Mouse (Mus musculus) MEL (cell line): Measurements from ENCODE around the gene Rnf44. TPM values are rescaled to one million over a fixed set of nuclear protein-coding genes. Genes with fewer than 3 reads are reported as not detected.

Experiments used
- DNase-seq: peaks from one replicate; pipeline ENCODE4 v3.0.0; 2011; ENCODE audit warnings: low read depth, low spot score
- H3K27ac ChIP-seq: 2 replicates; pipeline ENCODE4 v1.5.1; 2012; ENCODE audit warnings: low read depth, mild to moderate bottlenecking, control low read depth, low read length, moderate library complexity; ENCODE audit not compliant: control insufficient read depth
- H3K27me3 ChIP-seq, 2 experiments: fragments of 150-350 bp in 1 of 2; sonication (generic) in 1 of 2; 2 replicates each; pipeline ENCODE4 v1.6.1; 2012; ENCODE audit warnings: low read length in 2 of 2, mild to moderate bottlenecking in 2 of 2, improper control_type of control experiment in 1 of 2, moderate library complexity in 1 of 2; ENCODE audit not compliant: insufficient read depth in 2 of 2, control insufficient read depth in 1 of 2
- H3K36me3 ChIP-seq, 2 experiments: 2 replicates each; pipeline ENCODE4 v1.6.1; 2012 to 2014; ENCODE audit warnings: low read length in 2 of 2, improper control_type of control experiment in 1 of 2, inconsistent platforms in 1 of 2, mild to moderate bottlenecking in 1 of 2; ENCODE audit not compliant: insufficient read depth in 2 of 2, control insufficient read depth in 1 of 2
- H3K4me1 ChIP-seq, 2 experiments: fragments of 150-350 bp in 1 of 2; sonication (generic) in 1 of 2; 2 replicates each; pipeline ENCODE4 v1.6.1; 2012; ENCODE audit warnings: low read length in 2 of 2, improper control_type of control experiment in 1 of 2, mild to moderate bottlenecking in 1 of 2; ENCODE audit not compliant: insufficient read depth in 2 of 2, control insufficient read depth in 1 of 2
- H3K4me3 ChIP-seq, 2 experiments: fragments of 150-350 bp in 1 of 2; sonication (generic) in 1 of 2; 2 replicates each; pipeline ENCODE4 v1.5.1; 2012; ENCODE audit warnings: low read depth in 2 of 2, low read length in 2 of 2, mild to moderate bottlenecking in 2 of 2, moderate library complexity in 2 of 2, control low read depth in 1 of 2, improper control_type of control experiment in 1 of 2; ENCODE audit not compliant: control insufficient read depth in 1 of 2, insufficient read depth in 1 of 2
- H3K79me2 ChIP-seq: 2 replicates; pipeline ENCODE4 v1.6.1; 2012; ENCODE audit warnings: mild to moderate bottlenecking, low read length, moderate library complexity; ENCODE audit not compliant: control insufficient read depth, poor library complexity, insufficient read depth
- H3K9ac ChIP-seq: 2 replicates; pipeline ENCODE4 v1.6.1; 2012; ENCODE audit warnings: low read depth, mild to moderate bottlenecking, control low read depth, low read length, moderate library complexity; ENCODE audit not compliant: control insufficient read depth, poor library complexity, severe bottlenecking
- H3K9me3 ChIP-seq: fragments of 150-350 bp; sonication (generic); replicated peaks from 2 replicates; pipeline ENCODE4 v1.6.1; 2012; ENCODE audit warnings: mild to moderate bottlenecking, low read length, improper control_type of control experiment, moderate library complexity; ENCODE audit not compliant: insufficient read depth
- CTCF ChIP-seq, 3 experiments: IDR thresholded peaks in 2 of 3; conservative IDR thresholded peaks in 1 of 3; 2 replicates each; pipeline ENCODE4 v1.5.1; 2011 to 2012; ENCODE audit warnings: low read length in 3 of 3, low read depth in 2 of 3, mild to moderate bottlenecking in 2 of 3, improper control_type of control experiment in 1 of 3, inconsistent platforms in 1 of 3, mixed read lengths in 1 of 3, moderate library complexity in 1 of 3; ENCODE audit not compliant: control insufficient read depth in 1 of 3, insufficient read depth in 1 of 3, poor library complexity in 1 of 3, severe bottlenecking in 1 of 3
- ELF1 ChIP-seq: IDR thresholded peaks from 2 replicates; pipeline ENCODE4 v1.6.1; 2014; ENCODE audit warnings: low read depth, mild to moderate bottlenecking, inconsistent platforms, low read length, improper control_type of control experiment, moderate library complexity
- EP300 ChIP-seq, 2 experiments: IDR thresholded peaks; 2 replicates each; pipeline ENCODE4 v1.6.1; 2011; ENCODE audit warnings: improper control_type of control experiment in 2 of 2, low read length in 2 of 2, low read depth in 1 of 2, mild to moderate bottlenecking in 1 of 2
- ETS1 ChIP-seq: IDR thresholded peaks from 2 replicates; pipeline ENCODE4 v1.6.1; 2012; ENCODE audit warnings: low read depth, mild to moderate bottlenecking, inconsistent platforms, low read length, improper control_type of control experiment, moderate library complexity
- GATA1 ChIP-seq: IDR thresholded peaks from 2 replicates; pipeline ENCODE4 v1.6.1; 2011; ENCODE audit warnings: low read depth, low read length, improper control_type of control experiment
- HCFC1 ChIP-seq: IDR thresholded peaks from 2 replicates; pipeline ENCODE4 v1.6.1; 2012; ENCODE audit warnings: low read depth, mild to moderate bottlenecking, inconsistent platforms, low read length, improper control_type of control experiment, moderate library complexity
- MAX ChIP-seq: IDR thresholded peaks from 2 replicates; pipeline ENCODE4 v1.6.1; 2011; ENCODE audit warnings: low read length, improper control_type of control experiment
- MAZ ChIP-seq: IDR thresholded peaks from 2 replicates; pipeline ENCODE4 v1.6.1; 2012; ENCODE audit warnings: low read depth, mild to moderate bottlenecking, inconsistent platforms, low read length, improper control_type of control experiment
- MXI1 ChIP-seq: IDR thresholded peaks from 2 replicates; pipeline ENCODE4 v1.6.1; 2011; ENCODE audit warnings: mild to moderate bottlenecking, low read depth, low read length, improper control_type of control experiment
- MYC ChIP-seq: IDR thresholded peaks from 2 replicates; pipeline ENCODE4 v1.6.1; 2011; ENCODE audit warnings: low read depth, mild to moderate bottlenecking, low read length, improper control_type of control experiment, moderate library complexity
- NELFE ChIP-seq: IDR thresholded peaks from 2 replicates; pipeline ENCODE4 v1.6.1; 2011; ENCODE audit warnings: low read depth, low read length, improper control_type of control experiment
- NRF1 ChIP-seq: IDR thresholded peaks from 2 replicates; pipeline ENCODE4 v1.6.1; 2014; ENCODE audit warnings: low read depth, mild to moderate bottlenecking, inconsistent platforms, low read length, improper control_type of control experiment, moderate library complexity; ENCODE audit not compliant: poor library complexity, insufficient read depth, severe bottlenecking
- POLR2A ChIP-seq, 2 experiments: IDR thresholded peaks; 2 replicates each; pipeline ENCODE4 v1.6.1; 2011 to 2012; ENCODE audit warnings: low read length in 2 of 2, mild to moderate bottlenecking in 2 of 2, control low read depth in 1 of 2, improper control_type of control experiment in 1 of 2, low read depth in 1 of 2, moderate library complexity in 1 of 2; ENCODE audit not compliant: control insufficient read depth in 1 of 2, insufficient read depth in 1 of 2, poor library complexity in 1 of 2
- POLR2AphosphoS5 ChIP-seq: IDR thresholded peaks from 2 replicates; pipeline ENCODE4 v1.6.1; 2012; ENCODE audit warnings: low read depth, borderline replicate concordance, mild to moderate bottlenecking, inconsistent platforms, low read length, moderate library complexity, mixed read lengths
- RCOR1 ChIP-seq: IDR thresholded peaks from 2 replicates; pipeline ENCODE4 v1.6.1; 2012; ENCODE audit warnings: low read depth, mild to moderate bottlenecking, inconsistent platforms, low read length, improper control_type of control experiment
- SIN3A ChIP-seq: IDR thresholded peaks from 2 replicates; pipeline ENCODE4 v1.6.1; 2012; ENCODE audit warnings: low read length, improper control_type of control experiment, inconsistent platforms
- TCF12 ChIP-seq: IDR thresholded peaks from 2 replicates; pipeline ENCODE4 v1.6.1; 2014; ENCODE audit warnings: low read depth, mild to moderate bottlenecking, inconsistent platforms, low read length, improper control_type of control experiment, moderate library complexity
- UBTF ChIP-seq: IDR thresholded peaks from 2 replicates; pipeline ENCODE4 v1.6.1; 2012; ENCODE audit warnings: low read depth, mild to moderate bottlenecking, inconsistent platforms, low read length, improper control_type of control experiment, moderate library complexity, borderline replicate concordance; ENCODE audit not compliant: insufficient read depth
- USF1 ChIP-seq: IDR thresholded peaks from 2 replicates; pipeline ENCODE4 v1.6.1; 2014; ENCODE audit warnings: low read depth, mild to moderate bottlenecking, inconsistent platforms, low read length, improper control_type of control experiment, moderate library complexity
- USF2 ChIP-seq, 2 experiments: IDR thresholded peaks; 2 replicates each; pipeline ENCODE4 v1.6.1; 2011 to 2012; ENCODE audit warnings: improper control_type of control experiment in 2 of 2, low read length in 2 of 2, borderline replicate concordance in 1 of 2, inconsistent platforms in 1 of 2, low read depth in 1 of 2, mild to moderate bottlenecking in 1 of 2; ENCODE audit not compliant: insufficient read depth in 1 of 2
- ZC3H11A ChIP-seq: IDR thresholded peaks from 2 replicates; pipeline ENCODE4 v1.6.1; 2012; ENCODE audit warnings: low read depth, mild to moderate bottlenecking, inconsistent platforms, low read length, improper control_type of control experiment
- ZKSCAN1 ChIP-seq: IDR thresholded peaks from 2 replicates; pipeline ENCODE4 v1.6.1; 2012; ENCODE audit warnings: low read depth, mild to moderate bottlenecking, inconsistent platforms, low read length, improper control_type of control experiment, moderate library complexity
- ZMIZ1 ChIP-seq: IDR thresholded peaks from 2 replicates; pipeline ENCODE4 v1.6.1; 2012; ENCODE audit warnings: low read depth, mild to moderate bottlenecking, inconsistent platforms, low read length, improper control_type of control experiment, moderate library complexity
- ZNF384 ChIP-seq: IDR thresholded peaks from 2 replicates; pipeline ENCODE4 v1.6.1; 2012; ENCODE audit warnings: low read depth, mild to moderate bottlenecking, inconsistent platforms, low read length, improper control_type of control experiment
- polyA plus RNA-seq, 2 experiments: library from polyadenylated mRNA; stranded (reverse) in 1 of 2; unstranded in 1 of 2; fragments of >175 nt in 1 of 2; fragments of >200 nt in 1 of 2; gene quantifications; 2 replicates each; pipeline versions ENCODE4 v1.2.1 to v1.2.4; 2012; ENCODE audit warnings: low replicate concordance in 2 of 2, low read depth in 1 of 2; ENCODE audit not compliant: insufficient read length in 2 of 2, insufficient read depth in 1 of 2, missing spikeins in 1 of 2
- total RNA-seq: library from RNA; depleted of rRNA; stranded (reverse); fragments of 300-350 nt; gene quantifications from 2 replicates; pipeline ENCODE4 v1.2.3, GENCODE M21; 2012

Gene Rnf44
- total and polyA plus RNA-seq, 3 experiments = 10.7 to 60.5 TPM; not detected in 1

DNA sequence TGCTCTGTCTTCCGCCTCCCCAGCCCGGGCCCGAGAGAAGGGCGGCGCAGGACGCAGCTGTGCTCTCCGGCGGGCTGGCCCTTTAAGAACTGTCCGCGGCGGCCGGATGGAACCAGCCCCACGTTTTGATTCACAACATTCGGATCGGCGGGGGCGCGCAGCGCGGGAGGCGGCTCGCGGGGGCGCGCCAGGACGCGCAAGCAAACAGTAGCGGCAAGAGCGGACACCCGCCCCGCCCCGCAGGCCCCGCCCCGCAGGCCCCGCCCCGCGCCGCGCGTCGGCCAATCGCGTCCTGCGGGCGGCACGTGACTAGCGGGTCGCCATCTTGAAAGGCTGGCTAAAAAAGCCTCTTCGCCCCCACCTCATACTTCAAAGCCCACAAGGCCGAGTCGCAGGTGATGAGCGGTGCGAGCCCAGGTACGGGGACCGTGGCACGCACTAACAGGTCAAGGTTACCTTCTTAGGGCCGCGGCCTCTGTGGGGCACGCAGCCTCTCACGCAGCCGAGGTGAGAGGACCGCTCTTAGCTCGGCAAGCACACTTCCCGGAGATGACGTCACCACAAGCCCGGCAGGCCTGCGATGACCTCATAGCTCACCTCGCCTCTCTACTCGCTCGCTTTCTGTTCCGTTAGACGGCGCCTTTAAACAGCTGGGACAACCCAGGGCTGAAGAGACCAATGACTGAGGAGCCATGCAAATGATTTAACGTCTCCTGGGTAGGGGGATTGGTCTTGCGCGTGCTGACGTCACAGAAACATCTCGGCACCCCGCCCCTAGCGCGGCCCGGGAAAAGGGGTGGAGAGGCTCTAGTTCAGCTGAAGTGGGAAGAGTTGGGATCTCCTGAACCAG lies 5.9 kb downstream of the Rnf44 start (continued):
- TF ChIP-seq ZNF384 (no peak), USF2 (IDR thresholded peaks at IDR 0.05; ENCODE audit: borderline replicate concordance in 1 of 2, insufficient read depth in 1 of 2, low read depth in 1 of 2, low read length in 2 of 2) (peak; percentile 45 to 79), MYC (peak; percentile 71), HCFC1 (no peak; the same call in none of the 2 replicates)

DNA sequence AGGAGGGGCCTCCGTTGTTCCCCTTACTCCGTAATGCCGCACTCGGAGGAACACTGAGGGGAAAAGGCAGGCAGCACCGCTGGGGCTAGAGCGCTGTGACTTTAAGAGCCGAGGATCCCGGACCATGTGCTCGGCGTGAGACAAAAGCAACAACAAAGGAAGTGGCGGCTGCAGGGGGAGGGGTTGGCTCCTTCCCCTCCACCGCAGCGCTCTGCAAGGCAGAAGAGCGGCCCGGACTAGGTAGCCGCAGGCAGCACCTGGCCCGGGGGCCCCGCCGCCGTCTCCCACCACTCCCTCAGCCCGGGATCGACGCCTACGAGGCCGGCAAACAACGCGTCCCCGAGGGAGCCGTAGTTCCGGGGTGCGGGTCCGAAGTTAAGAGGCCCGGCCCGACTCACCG lies 6.6 kb downstream of the Rnf44 start:
- peaks cover 4 to 31% of the 10 kb centered on the region in 2 experiments; a peak in 3 of 4 replicates for H3K36me3 ChIP-seq

DNA sequence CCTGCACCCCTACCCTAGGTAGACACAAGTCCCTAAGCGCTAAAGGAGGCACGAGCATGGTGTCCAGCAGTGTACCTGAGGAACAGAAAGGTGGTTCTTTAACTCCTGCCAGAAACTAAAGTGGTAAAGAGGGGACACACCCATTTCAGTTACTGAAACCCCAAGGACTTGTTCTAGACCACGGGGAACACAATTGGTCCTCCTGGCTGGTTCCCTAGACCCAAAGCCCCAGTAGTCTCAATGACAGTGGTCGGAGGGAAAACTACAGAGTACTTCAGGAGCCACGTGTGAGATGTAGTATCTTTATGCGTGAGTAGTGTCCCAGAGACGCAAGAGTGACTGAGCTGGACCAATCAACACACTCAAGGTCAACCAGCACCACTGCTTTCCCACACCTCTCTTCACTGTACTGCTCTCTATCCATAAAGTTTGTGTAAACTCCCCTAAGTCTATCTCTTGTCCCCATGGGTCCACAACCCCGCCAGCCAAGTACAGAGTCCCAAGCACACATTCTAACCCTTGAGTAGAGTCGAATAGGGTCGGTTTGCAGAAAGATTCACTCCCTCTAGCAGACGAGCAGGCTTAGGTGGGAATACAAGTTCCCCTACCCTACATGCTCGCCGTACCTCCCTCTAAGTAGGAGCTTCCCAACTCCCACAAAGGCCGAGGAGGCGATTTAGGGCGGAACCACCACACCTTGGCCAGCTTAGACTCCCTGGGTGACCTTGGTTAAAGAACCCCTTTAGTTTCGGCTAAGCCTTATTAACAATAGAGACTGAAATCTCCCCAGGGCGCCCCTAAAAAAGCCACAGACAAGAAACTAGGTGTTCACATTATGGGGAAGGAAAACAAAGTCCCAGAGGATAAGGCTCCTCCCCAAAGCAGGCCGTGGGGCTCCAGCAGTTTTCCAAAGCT lies 7.3 kb downstream of the Rnf44 start:
- H3K4me1 ChIP-seq = peaks cover 4 to 26% of the 10 kb centered on the region in 2 experiments
- peaks cover 7 to 24% of the 10 kb centered on the region in 2 experiments; a peak in 3 of 4 replicates for H3K36me3 ChIP-seq
- no peaks in the 10 kb centered on the region for H3K9me3 ChIP-seq
- H3K79me2 ChIP-seq = peaks cover 44% of the 10 kb centered on the region
- no peaks in the 10 kb centered on the region for H3K27me3 ChIP-seq
- no peak for TF ChIP-seq POLR2AphosphoS5
- no peak for TF ChIP-seq RCOR1
- no peak for TF ChIP-seq SIN3A
- no peak for TF ChIP-seq EP300 (IDR thresholded peaks at IDR 0.05; ENCODE audit: low read depth in 1 of 2, low read length in 2 of 2)
- no peak for TF ChIP-seq GATA1
- no peak for TF ChIP-seq CTCF (IDR thresholded peaks at IDR 0.05 in 2 of 3, conservative IDR thresholded peaks at IDR 0.05 in 1 of 3; ENCODE audit: control insufficient read depth in 1 of 3, insufficient read depth in 1 of 3, low read depth in 2 of 3, low read length in 3 of 3, poor library complexity in 1 of 3, severe bottlenecking in 1 of 3)
- no peak for TF ChIP-seq MAZ
- TF ChIP-seq HCFC1 = no peak
- no peak for TF ChIP-seq TCF12
- no peak for TF ChIP-seq MXI1
- peak overlapping the region; percentile 90 for H3K9ac ChIP-seq
- peak; percentile 26 for DNase-seq
- H3K27ac ChIP-seq = peak overlapping the region; percentile 63
- peak overlapping the region; percentile 79 to 87 for H3K4me3 ChIP-seq

More for the DNA sequence above, 6.6 kb downstream of the Rnf44 start:
- Histone ChIP-seq H3K4me3 (peak overlapping the region; percentile 79 to 87), H3K27ac (peak overlapping the region; percentile 63), H3K27me3 (no peaks in the 10 kb centered on the region), H3K9me3 (no peaks in the 10 kb centered on the region), H3K9ac (peak overlapping the region; percentile 90), H3K79me2 (peaks cover 50% of the 10 kb centered on the region), H3K4me1 (peaks cover 7 to 33% of the 10 kb centered on the region in 2 experiments)
- peak; percentile 89 for DNase-seq
- peak; percentile 5; the same call in 1 of the 2 replicates for TF ChIP-seq NELFE
- TF ChIP-seq ETS1 = peak; percentile 47
- TF ChIP-seq USF1 = peak; percentile 62; the same call in 1 of the 2 replicates
- TF ChIP-seq ZMIZ1 = no peak; the same call in 1 of the 2 replicates
- peak; percentile 76 for TF ChIP-seq ELF1
- peak; percentile 97 for TF ChIP-seq MAX
- no peak for TF ChIP-seq EP300 (IDR thresholded peaks at IDR 0.05; ENCODE audit: low read depth in 1 of 2, low read length in 2 of 2)
- TF ChIP-seq MYC = peak; percentile 96
- peak; percentile 100 for TF ChIP-seq SIN3A
- TF ChIP-seq ZKSCAN1 = no peak
- TF ChIP-seq HCFC1 = peak; percentile 64
- TF ChIP-seq NRF1 = no peak
- TF ChIP-seq ZC3H11A = no peak
- TF ChIP-seq UBTF = peak; percentile 63; the same call in 1 of the 2 replicates
- TF ChIP-seq MXI1 = peak; percentile 99
- TF ChIP-seq POLR2A (IDR thresholded peaks at IDR 0.05; ENCODE audit: control insufficient read depth in 1 of 2, insufficient read depth in 1 of 2, low read depth in 1 of 2, low read length in 2 of 2, poor library complexity in 1 of 2) = 0 out of 4 replicates have a peak, but pooled peaks of 1 of the 2 experiments have one; percentile 26
